Mouse (Mus musculus) MEL (cell line): ENCODE data around the gene Tes. TPM values are rescaled to one million over a fixed set of nuclear protein-coding genes. Genes with fewer than 3 reads are reported as not detected.

Experiments used
- DNase-seq: peaks from one replicate; pipeline ENCODE4 v3.0.0; 2011; ENCODE audit warnings: low read depth, low spot score
- H3K27ac ChIP-seq: 2 replicates; pipeline ENCODE4 v1.5.1; 2012; ENCODE audit warnings: low read depth, mild to moderate bottlenecking, control low read depth, low read length, moderate library complexity; ENCODE audit not compliant: control insufficient read depth
- H3K27me3 ChIP-seq, 2 experiments: fragments of 150-350 bp in 1 of 2; sonication (generic) in 1 of 2; 2 replicates each; pipeline ENCODE4 v1.6.1; 2012; ENCODE audit warnings: low read length in 2 of 2, mild to moderate bottlenecking in 2 of 2, improper control_type of control experiment in 1 of 2, moderate library complexity in 1 of 2; ENCODE audit not compliant: insufficient read depth in 2 of 2, control insufficient read depth in 1 of 2
- H3K36me3 ChIP-seq, 2 experiments: 2 replicates each; pipeline ENCODE4 v1.6.1; 2012 to 2014; ENCODE audit warnings: low read length in 2 of 2, improper control_type of control experiment in 1 of 2, inconsistent platforms in 1 of 2, mild to moderate bottlenecking in 1 of 2; ENCODE audit not compliant: insufficient read depth in 2 of 2, control insufficient read depth in 1 of 2
- H3K4me1 ChIP-seq, 2 experiments: fragments of 150-350 bp in 1 of 2; sonication (generic) in 1 of 2; 2 replicates each; pipeline ENCODE4 v1.6.1; 2012; ENCODE audit warnings: low read length in 2 of 2, improper control_type of control experiment in 1 of 2, mild to moderate bottlenecking in 1 of 2; ENCODE audit not compliant: insufficient read depth in 2 of 2, control insufficient read depth in 1 of 2
- H3K4me3 ChIP-seq, 2 experiments: fragments of 150-350 bp in 1 of 2; sonication (generic) in 1 of 2; 2 replicates each; pipeline ENCODE4 v1.5.1; 2012; ENCODE audit warnings: low read depth in 2 of 2, low read length in 2 of 2, mild to moderate bottlenecking in 2 of 2, moderate library complexity in 2 of 2, control low read depth in 1 of 2, improper control_type of control experiment in 1 of 2; ENCODE audit not compliant: control insufficient read depth in 1 of 2, insufficient read depth in 1 of 2
- H3K79me2 ChIP-seq: 2 replicates; pipeline ENCODE4 v1.6.1; 2012; ENCODE audit warnings: mild to moderate bottlenecking, low read length, moderate library complexity; ENCODE audit not compliant: control insufficient read depth, poor library complexity, insufficient read depth
- H3K9ac ChIP-seq: 2 replicates; pipeline ENCODE4 v1.6.1; 2012; ENCODE audit warnings: low read depth, mild to moderate bottlenecking, control low read depth, low read length, moderate library complexity; ENCODE audit not compliant: control insufficient read depth, poor library complexity, severe bottlenecking
- H3K9me3 ChIP-seq: fragments of 150-350 bp; sonication (generic); replicated peaks from 2 replicates; pipeline ENCODE4 v1.6.1; 2012; ENCODE audit warnings: mild to moderate bottlenecking, low read length, improper control_type of control experiment, moderate library complexity; ENCODE audit not compliant: insufficient read depth
- CHD2 ChIP-seq: IDR thresholded peaks from 2 replicates; pipeline ENCODE4 v1.6.1; 2011; ENCODE audit warnings: low read length, improper control_type of control experiment
- E2F4 ChIP-seq: IDR thresholded peaks from 2 replicates; pipeline ENCODE4 v1.6.1; 2011; ENCODE audit warnings: low read depth, low read length, improper control_type of control experiment, borderline replicate concordance
- ELF1 ChIP-seq: IDR thresholded peaks from 2 replicates; pipeline ENCODE4 v1.6.1; 2014; ENCODE audit warnings: low read depth, mild to moderate bottlenecking, inconsistent platforms, low read length, improper control_type of control experiment, moderate library complexity
- ETS1 ChIP-seq: IDR thresholded peaks from 2 replicates; pipeline ENCODE4 v1.6.1; 2012; ENCODE audit warnings: low read depth, mild to moderate bottlenecking, inconsistent platforms, low read length, improper control_type of control experiment, moderate library complexity
- GABPA ChIP-seq: IDR thresholded peaks from 2 replicates; pipeline ENCODE4 v1.6.1; 2012; ENCODE audit warnings: low read depth, mild to moderate bottlenecking, inconsistent platforms, low read length, improper control_type of control experiment, moderate library complexity
- GATA1 ChIP-seq: IDR thresholded peaks from 2 replicates; pipeline ENCODE4 v1.6.1; 2011; ENCODE audit warnings: low read depth, low read length, improper control_type of control experiment
- JUND ChIP-seq: IDR thresholded peaks from 2 replicates; pipeline ENCODE4 v1.6.1; 2011; ENCODE audit warnings: low read depth, mild to moderate bottlenecking, improper control_type of control experiment, low read length
- MAX ChIP-seq: IDR thresholded peaks from 2 replicates; pipeline ENCODE4 v1.6.1; 2011; ENCODE audit warnings: low read length, improper control_type of control experiment
- MAZ ChIP-seq: IDR thresholded peaks from 2 replicates; pipeline ENCODE4 v1.6.1; 2012; ENCODE audit warnings: low read depth, mild to moderate bottlenecking, inconsistent platforms, low read length, improper control_type of control experiment
- MEF2A ChIP-seq: IDR thresholded peaks from 2 replicates; pipeline ENCODE4 v1.6.1; 2014; ENCODE audit warnings: low read depth, mild to moderate bottlenecking, inconsistent platforms, low read length, improper control_type of control experiment; ENCODE audit not compliant: poor library complexity, insufficient replicate concordance, severe bottlenecking; ENCODE audit errors: extremely low read depth
- MYB ChIP-seq: IDR thresholded peaks from 2 replicates; pipeline ENCODE4 v1.6.1; 2011; ENCODE audit warnings: mild to moderate bottlenecking, low read depth, low read length, improper control_type of control experiment
- MYC ChIP-seq: IDR thresholded peaks from 2 replicates; pipeline ENCODE4 v1.6.1; 2011; ENCODE audit warnings: low read depth, mild to moderate bottlenecking, low read length, improper control_type of control experiment, moderate library complexity
- NELFE ChIP-seq: IDR thresholded peaks from 2 replicates; pipeline ENCODE4 v1.6.1; 2011; ENCODE audit warnings: low read depth, low read length, improper control_type of control experiment
- POLR2A ChIP-seq, 2 experiments: IDR thresholded peaks; 2 replicates each; pipeline ENCODE4 v1.6.1; 2011 to 2012; ENCODE audit warnings: low read length in 2 of 2, mild to moderate bottlenecking in 2 of 2, control low read depth in 1 of 2, improper control_type of control experiment in 1 of 2, low read depth in 1 of 2, moderate library complexity in 1 of 2; ENCODE audit not compliant: control insufficient read depth in 1 of 2, insufficient read depth in 1 of 2, poor library complexity in 1 of 2
- POLR2AphosphoS2 ChIP-seq: IDR thresholded peaks from 2 replicates; pipeline ENCODE4 v1.6.1; 2011; ENCODE audit warnings: low read length, improper control_type of control experiment
- POLR2AphosphoS5 ChIP-seq: IDR thresholded peaks from 2 replicates; pipeline ENCODE4 v1.6.1; 2012; ENCODE audit warnings: low read depth, borderline replicate concordance, mild to moderate bottlenecking, inconsistent platforms, low read length, moderate library complexity, mixed read lengths
- RAD21 ChIP-seq: IDR thresholded peaks from 2 replicates; pipeline ENCODE4 v1.6.1; 2011; ENCODE audit warnings: mild to moderate bottlenecking, low read depth, low read length, improper control_type of control experiment
- RCOR1 ChIP-seq: IDR thresholded peaks from 2 replicates; pipeline ENCODE4 v1.6.1; 2012; ENCODE audit warnings: low read depth, mild to moderate bottlenecking, inconsistent platforms, low read length, improper control_type of control experiment
- SMC3 ChIP-seq: IDR thresholded peaks from 2 replicates; pipeline ENCODE4 v1.6.1; 2011; ENCODE audit warnings: low read depth, low read length, improper control_type of control experiment
- TAL1 ChIP-seq: IDR thresholded peaks from 2 replicates; pipeline ENCODE4 v1.6.1; 2012; ENCODE audit warnings: mild to moderate bottlenecking, inconsistent platforms, low read length, moderate library complexity, mixed read lengths
- TBP ChIP-seq: IDR thresholded peaks from 2 replicates; pipeline ENCODE4 v1.8.0; 2011; ENCODE audit warnings: low read depth, low read length, improper control_type of control experiment
- TCF12 ChIP-seq: IDR thresholded peaks from 2 replicates; pipeline ENCODE4 v1.6.1; 2014; ENCODE audit warnings: low read depth, mild to moderate bottlenecking, inconsistent platforms, low read length, improper control_type of control experiment, moderate library complexity
- UBTF ChIP-seq: IDR thresholded peaks from 2 replicates; pipeline ENCODE4 v1.6.1; 2012; ENCODE audit warnings: low read depth, mild to moderate bottlenecking, inconsistent platforms, low read length, improper control_type of control experiment, moderate library complexity, borderline replicate concordance; ENCODE audit not compliant: insufficient read depth
- USF1 ChIP-seq: IDR thresholded peaks from 2 replicates; pipeline ENCODE4 v1.6.1; 2014; ENCODE audit warnings: low read depth, mild to moderate bottlenecking, inconsistent platforms, low read length, improper control_type of control experiment, moderate library complexity
- USF2 ChIP-seq, 2 experiments: IDR thresholded peaks; 2 replicates each; pipeline ENCODE4 v1.6.1; 2011 to 2012; ENCODE audit warnings: improper control_type of control experiment in 2 of 2, low read length in 2 of 2, borderline replicate concordance in 1 of 2, inconsistent platforms in 1 of 2, low read depth in 1 of 2, mild to moderate bottlenecking in 1 of 2; ENCODE audit not compliant: insufficient read depth in 1 of 2
- ZC3H11A ChIP-seq: IDR thresholded peaks from 2 replicates; pipeline ENCODE4 v1.6.1; 2012; ENCODE audit warnings: low read depth, mild to moderate bottlenecking, inconsistent platforms, low read length, improper control_type of control experiment
- ZKSCAN1 ChIP-seq: IDR thresholded peaks from 2 replicates; pipeline ENCODE4 v1.6.1; 2012; ENCODE audit warnings: low read depth, mild to moderate bottlenecking, inconsistent platforms, low read length, improper control_type of control experiment, moderate library complexity
- ZNF384 ChIP-seq: IDR thresholded peaks from 2 replicates; pipeline ENCODE4 v1.6.1; 2012; ENCODE audit warnings: low read depth, mild to moderate bottlenecking, inconsistent platforms, low read length, improper control_type of control experiment
- polyA plus RNA-seq, 2 experiments: library from polyadenylated mRNA; stranded (reverse) in 1 of 2; unstranded in 1 of 2; fragments of >175 nt in 1 of 2; fragments of >200 nt in 1 of 2; gene quantifications; 2 replicates each; pipeline versions ENCODE4 v1.2.1 to v1.2.4; 2012; ENCODE audit warnings: low replicate concordance in 2 of 2, low read depth in 1 of 2; ENCODE audit not compliant: insufficient read length in 2 of 2, insufficient read depth in 1 of 2, missing spikeins in 1 of 2
- total RNA-seq: library from RNA; depleted of rRNA; stranded (reverse); fragments of 300-350 nt; gene quantifications from 2 replicates; pipeline ENCODE4 v1.2.3, GENCODE M21; 2012; rRNA removed

Gene Tes
- total RNA-seq (not detected in 2 replicates), polyA plus RNA-seq (not detected)

DNA sequence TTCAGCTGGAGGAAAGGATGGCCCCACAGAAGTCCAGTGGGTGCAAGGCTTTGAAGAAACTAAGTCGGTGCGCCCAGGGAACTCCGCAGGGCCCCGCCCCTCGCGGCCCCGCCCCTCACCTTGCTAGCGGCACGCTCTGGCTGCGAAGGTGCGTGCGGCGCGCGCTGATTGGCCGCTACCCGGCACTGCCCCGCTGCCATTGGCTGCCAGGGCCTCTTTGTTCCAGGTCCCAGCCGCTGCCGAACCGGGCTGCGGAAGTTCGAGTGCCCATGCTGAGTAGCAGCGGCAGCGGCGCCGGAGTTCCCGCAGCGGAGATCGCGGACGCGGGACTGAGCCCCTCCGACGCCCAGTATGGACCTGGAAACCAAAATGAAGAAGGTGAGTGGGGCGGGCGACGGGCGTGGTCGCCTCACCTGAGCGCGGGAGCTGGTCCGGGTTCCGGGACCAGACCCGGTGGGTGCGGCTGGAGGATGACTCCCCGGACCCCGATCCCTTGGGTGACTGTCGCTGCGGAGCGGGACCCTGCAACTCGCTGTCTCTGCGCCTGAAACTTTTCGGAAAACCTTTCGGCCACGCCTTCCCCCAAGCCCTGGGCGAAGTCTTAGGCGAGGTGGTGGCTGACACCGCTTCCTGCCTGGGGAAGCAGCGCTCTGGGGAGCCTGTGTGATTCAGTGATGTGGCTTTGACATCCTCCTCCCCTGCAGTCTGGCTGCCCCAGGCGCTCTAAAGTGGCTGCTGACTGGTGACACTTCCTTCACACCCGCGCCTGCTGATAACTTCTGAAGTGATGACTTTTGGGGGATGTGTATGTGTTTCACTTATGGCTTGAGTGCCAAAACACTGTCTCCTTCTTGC is at the start of gene Tes:
Gene Tes, plus strand, starts transcription at position 214 of the 855 bp plus-strand sequence.
- H3K79me2 ChIP-seq: no peaks in the 10 kb centered on the region
- no peak within 1 kb of the TSS for H3K9ac ChIP-seq
- H3K27ac ChIP-seq: no peak within 1 kb of the TSS
- TF ChIP-seq RCOR1: no peak
- TF ChIP-seq MEF2A: no peak
- no peak for TF ChIP-seq ZNF384
- no peak for TF ChIP-seq RAD21
- TF ChIP-seq TBP: no peak
- TF ChIP-seq ELF1: no peak
- no peak for TF ChIP-seq E2F4
- no peak for TF ChIP-seq TAL1
- TF ChIP-seq SMC3: no peak
- TF ChIP-seq ZC3H11A: no peak
- TF ChIP-seq JUND: no peak
- no peak for TF ChIP-seq MYC
- no peak for TF ChIP-seq MAX
- no peak for TF ChIP-seq POLR2AphosphoS5
- TF ChIP-seq UBTF: no peak
- no peak for TF ChIP-seq ETS1
- TF ChIP-seq POLR2AphosphoS2: no peak
- no peak for TF ChIP-seq USF1
- no peak for TF ChIP-seq ZKSCAN1
- no peaks in the 10 kb centered on the region for H3K36me3 ChIP-seq
- DNase-seq: no peak
- H3K9me3 ChIP-seq: no peaks in the 10 kb centered on the region
- H3K4me3 ChIP-seq: no peak within 1 kb of the TSS
- H3K4me1 ChIP-seq: no peaks in the 10 kb centered on the region
- no peaks in the 10 kb centered on the region for H3K27me3 ChIP-seq

DNA sequence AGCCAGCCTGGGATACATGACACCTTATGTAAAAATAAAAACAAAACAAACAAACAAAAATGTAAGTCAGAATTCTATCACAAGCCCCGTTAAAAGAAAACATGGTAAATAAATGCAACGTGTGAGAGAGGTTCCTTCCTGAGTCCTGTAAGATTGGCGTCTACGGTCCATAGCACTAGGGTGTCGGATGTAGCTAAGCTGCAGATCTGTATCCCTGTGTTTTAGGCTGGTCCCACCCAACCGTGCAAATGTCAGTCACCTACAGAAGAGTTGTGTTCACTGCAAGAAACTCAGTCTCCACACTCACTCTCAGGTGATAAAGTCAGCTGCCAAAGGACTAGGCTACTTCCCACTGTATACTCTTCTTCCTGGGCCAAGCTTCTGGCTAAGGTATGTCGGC is 39.1 kb upstream of the Tes start:
- no peak overlapping the region for H3K9ac ChIP-seq
- H3K9me3 ChIP-seq: no peaks in the 10 kb centered on the region
- H3K27ac ChIP-seq: no peak overlapping the region
- H3K27me3 ChIP-seq: no peaks in the 10 kb centered on the region; a peak in 1 of 4 replicates
- DNase-seq: no peak
- H3K4me1 ChIP-seq: no peaks in the 10 kb centered on the region
- TF ChIP-seq RAD21 (no peak), MEF2A (no peak), MAZ (no peak), ETS1 (no peak), MYB (no peak), TCF12 (no peak), POLR2AphosphoS5 (no peak), GABPA (no peak), RCOR1 (no peak), MYC (no peak), CHD2 (no peak), UBTF (no peak), GATA1 (no peak), NELFE (no peak), POLR2A (IDR thresholded peaks at IDR 0.05; ENCODE audit: control insufficient read depth in 1 of 2, insufficient read depth in 1 of 2, low read depth in 1 of 2, low read length in 2 of 2, poor library complexity in 1 of 2) (no peak), USF2 (IDR thresholded peaks at IDR 0.05; ENCODE audit: borderline replicate concordance in 1 of 2, insufficient read depth in 1 of 2, low read depth in 1 of 2, low read length in 2 of 2) (no peak)
- no peaks in the 10 kb centered on the region for H3K36me3 ChIP-seq
- H3K4me3 ChIP-seq: no peak overlapping the region
- H3K79me2 ChIP-seq: no peaks in the 10 kb centered on the region
